Mouse (Mus musculus): ENCODE results near the gene 4930432M17Rik.

- TF ChIP-seq CTCF (IDR thresholded peaks at IDR 0.05; ENCODE audit: low read depth) (no peak), EP300 (IDR thresholded peaks at IDR 0.05; ENCODE audit: low read depth) (no peak)
Measured at GRCm38 (mm10) chr3:121713151-121713701, 42.7 kb downstream of the 4930432M17Rik start.
